Mouse (Mus musculus) kidney, adult 2 months (tissue): ENCODE data around the gene Zcchc13.

ENCODE experiments used
- CTCF ChIP-seq: fragments of 200-500 bp; conservative IDR thresholded peaks from 2 replicates; pipeline ENCODE4 v1.5.1; 2011; ENCODE audit warnings: low read depth, mild to moderate bottlenecking, control low read depth, low read length, moderate library complexity, mixed read lengths; ENCODE audit not compliant: insufficient read depth, insufficient read length
- POLR2A ChIP-seq: fragments of 200-500 bp; IDR thresholded peaks from one replicate; pipeline ENCODE4 v1.6.1; 2011; ENCODE audit warnings: low read depth, low read length, control low read depth

DNA sequence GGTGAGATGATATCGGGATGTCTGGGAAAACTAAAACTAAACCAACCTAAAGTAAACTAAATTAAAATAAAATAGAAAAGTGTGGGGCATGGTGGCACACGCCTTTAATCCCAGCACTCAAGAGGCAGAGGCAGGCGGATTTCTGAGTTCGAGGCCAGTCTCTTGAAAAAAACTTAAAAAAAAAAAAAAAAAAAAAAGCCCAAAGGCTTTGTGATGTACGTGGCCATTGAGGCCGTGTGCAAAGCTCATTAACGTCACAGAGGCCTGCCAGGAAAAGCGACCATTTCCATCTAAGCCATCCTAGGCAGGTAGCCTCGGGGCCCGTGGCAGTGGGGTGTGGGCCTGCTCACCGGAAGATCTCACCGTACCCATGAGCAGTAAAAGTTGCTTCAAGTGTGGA lies at the start of gene Zcchc13:
- TF ChIP-seq CTCF (no peak), POLR2A (no peak)
